Mouse (Mus musculus): ENCODE data around the gene Olfr1225.

GRCm38 (mm10) chr2:89174569-89174968 lies at the start of gene Olfr1225:
- TF ChIP-seq CTCF (IDR thresholded peaks at IDR 0.05; ENCODE audit: insufficient read depth, low read length) (no peak), POLR2A (IDR thresholded peaks at IDR 0.05; ENCODE audit: borderline replicate concordance, extremely low read depth, low read depth, low read length) (no peak)

Data from lung, adult 2 months (tissue).